Mouse (Mus musculus) urinary bladder, postnatal 25 days (tissue): ENCODE results near the gene Rrh.
"Not testable (repeated sequence)": the region's sequence is repeated elsewhere in the genome, so short reads cannot be mapped to it uniquely, and the experiment has no call there.

Source experiments
- DNase-seq: peaks from one replicate; pipeline ENCODE4 v3.0.0; 2022; ENCODE audit warnings: low spot score

The Rrh gene

GRCm38 (mm10) chr3:129782746-129783145, 39.6 kb downstream of the Rrh start:
- no peak for DNase-seq

GRCm38 (mm10) chr3:129781435-129781834, 41.0 kb downstream of the Rrh start:
- DNase-seq: no peak

GRCm38 (mm10) chr3:129771210-129771609, 51.2 kb downstream of the Rrh start:
- no peak for DNase-seq

GRCm38 (mm10) chr3:129766971-129767794, 55.2 kb downstream of the Rrh start:
- DNase-seq: no peak

GRCm38 (mm10) chr3:129766106-129766505, 56.3 kb downstream of the Rrh start:
- no peak for DNase-seq

- not testable (repeated sequence) for DNase-seq
These were observed 64.8 kb downstream of the Rrh start for GRCm38 (mm10) chr3:129757599-129757998.

DNA sequence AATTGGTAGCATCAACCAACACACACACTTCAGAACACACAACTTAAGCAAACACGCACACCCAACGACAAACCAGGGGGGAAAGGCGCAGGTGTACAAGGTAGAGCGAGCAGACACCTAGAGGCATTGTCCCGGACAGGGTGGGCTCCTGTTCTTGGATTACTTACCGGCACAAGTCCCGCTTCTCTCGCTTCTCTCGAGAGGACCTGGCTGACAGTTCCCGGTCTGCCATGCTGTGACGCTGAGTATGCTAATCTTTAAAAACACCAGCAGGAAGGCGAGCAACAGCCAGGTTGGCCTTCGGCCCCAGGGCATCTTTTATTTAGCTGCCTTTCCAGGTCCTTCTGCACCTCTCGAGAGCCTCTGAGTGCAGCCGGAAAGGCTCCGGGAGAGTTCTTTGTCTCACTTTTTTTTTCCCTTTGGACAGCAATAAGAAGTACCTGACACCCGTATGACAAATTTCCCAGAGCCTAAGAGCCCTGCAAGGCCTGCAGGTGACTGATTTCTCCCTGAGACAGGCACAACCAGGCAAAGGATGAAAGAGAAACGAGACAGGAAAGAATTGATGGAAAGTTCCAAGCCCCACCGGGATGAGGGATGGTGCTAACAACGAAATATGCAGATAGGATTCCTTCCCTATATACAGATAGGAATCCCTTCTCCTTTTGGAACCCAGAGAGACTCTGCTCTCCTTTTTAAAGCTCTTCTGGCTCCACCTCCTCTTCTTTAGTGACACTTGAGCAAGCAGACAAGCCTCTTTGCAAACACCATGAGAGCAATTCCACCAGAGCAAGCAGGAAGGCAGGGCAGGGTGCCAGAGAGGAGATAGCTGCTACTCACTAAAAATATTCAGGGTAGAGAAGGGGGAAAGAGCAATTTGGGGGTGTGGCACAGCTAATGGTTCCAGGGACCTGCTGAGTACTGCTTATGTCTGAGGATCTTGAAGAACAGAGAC, 67.5 kb downstream of the Rrh start, which contains the start of gene Egf:
Gene Egf, minus strand, starts transcription at position 667 of the 955 bp plus-strand sequence.
- no peak for DNase-seq
